Mouse (Mus musculus): ENCODE data around the gene Olfr102.

The Olfr102 gene

DNA sequence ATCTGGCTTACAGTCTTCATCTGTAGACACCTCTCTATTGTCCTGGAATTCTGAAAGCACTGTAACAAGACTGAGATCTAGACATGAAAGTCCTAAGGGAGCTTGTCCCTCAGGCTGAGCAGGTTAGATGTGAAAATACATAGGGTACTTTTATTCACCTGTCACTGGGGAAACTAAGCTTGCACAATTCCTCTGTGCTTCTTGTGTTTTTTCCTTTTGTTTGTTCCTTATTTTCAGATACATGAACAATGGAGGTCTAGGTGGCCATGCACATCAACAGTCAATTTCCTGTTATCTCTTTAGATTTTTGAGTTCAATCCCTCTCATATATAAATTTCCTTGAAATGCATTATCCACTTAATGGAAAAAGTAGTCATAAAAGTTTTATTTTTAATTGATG lies at the start of gene Olfr102:
Olfr102 (minus strand) TSS at position 101 of the 400 bp plus-strand sequence.
- no peak for DNase-seq

DNA sequence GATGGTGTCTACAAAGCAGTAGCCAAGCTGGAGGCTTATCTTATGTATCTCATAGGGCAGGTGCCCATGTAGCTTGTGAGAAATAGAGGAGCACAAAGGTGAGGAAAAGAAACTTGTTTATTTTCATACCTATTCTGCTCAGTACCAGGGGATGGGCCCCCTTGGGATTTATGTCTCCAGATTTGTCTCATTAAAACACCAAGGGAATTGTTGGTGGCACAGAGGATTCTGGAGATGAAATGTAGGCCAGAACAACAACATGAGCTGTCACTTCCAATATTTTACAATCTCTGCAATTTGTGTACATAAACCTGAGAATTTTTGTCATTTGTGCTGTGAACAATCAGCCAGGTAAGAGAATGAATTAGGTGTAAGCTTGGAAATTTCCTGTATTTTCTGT lies 42.4 kb upstream of the Olfr102 start, which contains the start of gene Olfr104-ps:
Olfr104-ps (plus strand) TSS at position 301 of the 400 bp plus-strand sequence.
- no peak for DNase-seq

DNA sequence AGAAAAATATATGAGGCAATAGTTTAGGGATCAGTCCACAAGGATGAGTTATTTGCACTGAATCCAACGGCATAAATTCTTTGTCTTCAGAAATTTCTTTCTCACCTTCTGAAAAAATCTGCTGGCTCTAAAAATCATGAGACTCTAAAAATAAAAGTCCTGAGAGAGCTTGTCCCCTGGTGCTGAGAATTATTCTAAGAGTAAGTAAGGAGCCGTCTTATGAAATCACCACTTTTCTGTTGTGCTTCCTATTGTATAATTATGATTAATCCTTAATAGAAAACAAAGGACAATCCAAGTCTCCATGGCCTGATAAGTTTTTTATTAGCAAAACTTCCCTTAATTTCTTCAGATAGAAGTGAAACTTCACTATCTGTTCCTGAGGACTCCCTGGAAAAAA lies 22.7 kb upstream of the Olfr102 start, which contains the start of gene Olfr103:
Olfr103 (minus strand) TSS at position 101 of the 400 bp plus-strand sequence.
- no peak for DNase-seq

DNA sequence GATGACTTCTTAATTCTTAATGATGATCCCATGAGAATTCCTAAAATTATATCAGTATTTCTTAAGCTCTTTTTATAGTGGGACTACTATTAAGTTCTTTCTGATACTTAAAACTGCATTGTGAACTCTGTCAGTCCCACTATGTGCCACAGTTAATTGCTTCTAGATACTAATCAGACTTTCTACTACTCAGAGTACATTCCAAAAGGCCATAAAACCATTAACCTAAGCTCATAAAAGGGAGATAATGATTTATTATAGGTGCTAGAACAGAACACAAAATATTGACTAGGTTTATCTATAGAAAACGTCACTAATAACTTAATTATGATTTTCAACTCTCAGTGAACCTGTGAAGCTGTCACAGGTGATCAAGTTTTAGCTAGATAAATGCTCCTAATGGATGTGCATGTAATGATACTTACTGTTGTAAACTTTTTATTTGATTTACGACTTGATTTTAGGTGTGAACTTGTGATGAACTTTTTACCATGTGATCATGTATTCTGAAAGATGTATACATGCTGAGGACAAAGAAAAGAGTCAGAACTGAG lies 6.6 kb downstream of the Olfr102 start:
- DNase-seq, result no peak

DNA sequence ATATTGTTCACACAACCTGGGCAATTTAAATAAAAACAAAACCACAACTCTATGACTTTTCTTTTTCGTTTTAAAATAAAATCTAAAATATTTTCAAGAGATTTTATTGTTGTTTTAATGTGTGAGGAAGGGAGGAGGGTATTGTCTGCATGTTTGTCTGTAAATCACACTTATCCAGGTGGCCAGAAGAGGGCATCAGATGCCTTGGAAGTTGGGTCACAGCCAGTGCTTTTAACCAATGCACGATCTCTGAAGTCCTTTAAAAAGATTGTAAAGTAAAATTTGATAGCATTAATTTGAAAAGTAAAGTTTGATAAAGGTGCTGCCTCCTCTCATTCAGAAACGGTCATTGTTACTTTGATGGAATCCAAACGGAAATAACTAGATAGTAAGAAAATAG lies 8.4 kb downstream of the Olfr102 start:
- peak; percentile 1 to 4 for DNase-seq

DNA sequence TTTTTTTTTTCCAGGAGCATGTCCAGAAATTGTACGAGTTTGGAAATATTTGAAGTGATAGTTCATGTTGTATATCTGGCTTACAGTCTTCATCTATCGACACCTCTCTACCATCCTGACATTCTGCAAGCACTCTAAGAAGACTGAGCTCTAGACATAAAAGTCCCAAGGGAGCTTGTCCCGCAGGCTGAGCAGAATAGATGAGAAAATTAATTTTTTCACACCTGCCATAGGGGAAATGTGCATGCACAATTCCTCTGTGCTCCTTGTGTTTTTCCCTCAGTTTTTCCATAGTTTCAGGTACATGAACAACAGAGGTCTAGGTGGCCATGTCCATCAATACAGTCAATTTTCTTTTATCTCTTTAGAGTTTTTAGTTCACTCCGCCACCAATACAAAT lies 12.6 kb downstream of the Olfr102 start, which contains the start of gene Olfr101:
Olfr101 (minus strand) TSS at position 101 of the 400 bp plus-strand sequence.
- DNase-seq, result no peak

DNA sequence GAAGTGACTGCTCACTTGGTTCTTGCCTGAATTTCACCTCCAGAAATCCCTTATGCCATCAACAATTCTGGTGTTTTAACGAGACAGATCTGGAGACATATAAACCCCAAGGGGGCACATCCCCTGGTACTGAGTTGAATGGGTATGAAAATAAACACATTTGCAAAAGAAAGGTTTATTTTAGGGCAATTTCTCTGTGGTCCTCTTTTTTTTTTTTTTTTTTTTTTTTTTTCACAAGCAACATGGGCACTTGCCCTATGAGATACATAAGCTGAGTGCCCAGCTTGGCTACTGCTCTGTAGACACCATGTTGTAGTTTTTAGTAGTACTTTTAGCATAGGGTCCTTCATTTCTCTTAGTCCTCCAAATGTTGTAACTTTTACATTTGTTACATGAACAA lies 33.5 kb downstream of the Olfr102 start, which contains the start of gene Olfr99:
Olfr99 (minus strand) TSS at position 101 of the 400 bp plus-strand sequence.
- no peak for DNase-seq

DNA sequence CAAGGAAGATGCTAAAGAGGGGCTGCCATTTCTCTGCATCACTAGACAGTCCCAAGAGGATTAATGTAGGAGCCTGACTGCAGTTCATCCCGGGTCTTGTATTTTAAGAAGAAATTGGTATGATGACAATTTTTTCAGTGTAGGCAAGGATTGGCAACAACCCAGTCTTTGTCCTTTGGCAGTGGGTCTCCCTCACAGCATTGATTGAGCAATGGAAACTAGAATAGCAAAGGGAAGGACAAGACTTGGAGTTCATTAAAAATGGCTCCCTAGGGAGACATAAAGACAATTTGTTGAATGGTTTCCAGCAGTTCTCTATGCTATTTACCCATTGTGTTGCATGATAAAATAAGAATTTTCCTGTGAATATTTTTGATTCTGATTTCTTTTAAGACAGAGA lies 36.5 kb downstream of the Olfr102 start:
- DNase-seq, result no peak

DNA sequence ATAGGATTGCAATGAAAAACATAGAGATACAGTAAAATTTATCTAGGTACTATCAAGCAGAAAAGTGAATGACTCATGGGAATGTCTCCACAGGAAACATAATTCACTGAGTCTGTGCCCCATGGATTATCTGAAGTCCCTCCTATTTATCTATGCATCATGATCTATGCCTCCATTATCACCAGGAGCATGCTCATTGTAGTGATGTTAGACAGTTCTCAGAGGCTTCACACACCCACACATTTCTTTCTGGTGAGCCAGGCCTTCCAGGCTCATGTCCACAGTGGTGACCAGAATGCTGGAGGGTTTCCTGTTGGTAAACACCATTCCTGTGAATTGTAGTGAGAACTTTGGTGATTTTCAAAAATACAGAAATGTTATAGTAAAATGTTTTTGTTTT lies 40.3 kb downstream of the Olfr102 start:
- DNase-seq, result no peak

DNA sequence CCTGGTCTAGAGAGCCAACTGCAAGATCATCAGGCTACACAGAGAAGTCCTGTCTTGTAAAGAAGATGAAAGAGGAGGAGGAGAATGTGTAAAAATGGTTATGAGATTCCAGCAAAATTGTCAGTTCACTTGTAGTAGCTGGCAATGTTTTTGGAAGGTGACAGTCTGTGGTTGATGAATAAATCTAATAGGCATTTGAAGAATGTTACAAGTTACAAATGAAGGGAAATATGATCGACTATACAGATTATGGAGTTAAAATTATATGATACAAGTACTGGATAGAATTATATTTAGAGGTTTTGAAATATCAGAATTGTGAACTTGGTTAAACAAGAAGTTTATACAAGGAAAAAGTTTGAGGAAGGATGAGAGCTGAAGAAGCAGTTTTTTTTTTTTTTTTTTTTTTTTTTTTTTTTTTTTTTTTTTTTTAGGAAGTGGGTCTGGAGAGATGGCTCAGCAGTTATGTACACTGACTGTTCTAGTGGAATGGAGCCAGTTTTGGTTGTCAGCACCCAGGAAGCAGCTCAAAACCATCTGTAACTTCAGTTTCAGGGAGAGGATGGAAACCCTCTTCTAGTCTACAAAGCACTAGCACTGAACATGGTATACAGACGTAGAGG lies 41.1 kb downstream of the Olfr102 start:
- no peak for DNase-seq

DNA sequence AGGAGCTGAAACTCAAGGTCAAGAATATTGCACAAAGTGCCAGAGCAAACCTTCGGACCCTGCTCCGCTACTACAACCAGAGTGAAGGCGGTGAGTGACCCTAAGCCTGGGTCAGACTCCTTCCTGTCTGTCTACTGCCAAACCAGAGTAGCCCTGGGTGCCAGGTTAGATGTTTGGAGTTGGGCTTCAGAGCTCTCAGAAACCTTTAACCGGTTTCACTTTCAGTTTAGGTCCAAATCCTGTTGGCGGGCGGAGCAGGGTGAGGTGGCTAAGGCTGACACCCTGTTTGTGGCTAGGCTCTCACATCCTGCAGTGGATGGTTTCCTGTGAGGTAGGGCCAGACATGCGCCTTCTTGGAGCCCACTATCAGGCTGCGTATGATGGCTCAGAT lies 46.2 kb downstream of the Olfr102 start:
- DNase-seq, result peak in 1 of 2 experiments; percentile 8

DNA sequence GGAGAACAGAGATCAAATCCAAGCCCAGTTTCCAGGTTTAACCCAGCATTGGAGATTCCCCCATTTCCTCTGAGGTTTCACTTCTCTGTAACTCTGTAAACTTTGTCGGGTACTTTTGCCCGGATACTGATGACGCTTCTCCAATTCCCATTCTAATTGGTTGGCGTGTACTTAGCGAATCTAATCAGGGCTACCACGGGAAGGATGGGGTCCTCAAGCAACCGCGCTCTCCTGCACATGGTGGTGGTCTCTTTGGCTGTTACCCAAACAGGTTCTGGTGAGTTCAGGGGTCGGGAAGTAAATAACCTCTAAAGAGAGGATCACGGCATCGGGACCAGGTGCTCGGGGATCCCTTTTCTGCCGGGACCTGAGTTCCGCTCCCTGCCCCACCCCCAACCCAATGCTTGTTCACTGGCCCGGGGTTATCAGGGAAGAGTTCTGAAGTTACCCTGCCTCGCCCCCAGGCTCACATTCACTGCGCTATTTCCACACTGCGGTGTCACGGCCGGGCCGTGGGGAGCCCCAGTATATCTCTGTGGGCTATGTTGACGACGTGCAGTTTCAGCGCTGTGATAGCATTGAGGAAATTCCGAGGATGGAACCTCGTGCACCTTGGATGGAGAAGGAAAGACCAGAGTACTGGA lies 46.7 kb downstream of the Olfr102 start, which contains the start of gene H2-M3:
H2-M3 (plus strand) TSS at position 163 of the 644 bp plus-strand sequence.
- DNase-seq, result peak; percentile 89 to 91

DNA sequence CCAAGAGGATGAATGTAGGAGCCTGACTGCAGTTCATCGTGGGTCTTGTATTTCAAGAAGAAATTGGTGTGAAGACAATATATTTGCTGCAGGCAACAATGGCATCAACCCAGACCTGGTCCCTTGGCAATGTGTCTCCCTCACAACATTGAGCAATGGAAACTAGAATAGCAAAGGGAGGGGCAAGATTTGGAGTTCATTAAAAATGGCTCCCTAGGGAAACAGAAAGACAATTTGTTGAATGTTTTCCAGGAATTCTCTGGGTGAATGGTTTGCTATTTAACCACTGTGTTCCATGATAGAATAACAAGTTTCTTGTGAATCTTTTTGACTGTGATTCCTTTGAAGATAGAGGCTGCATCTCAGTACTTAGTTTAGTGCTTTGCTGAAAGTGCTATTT lies 53.2 kb downstream of the Olfr102 start, which contains the start of gene Olfr98:
Olfr98 (minus strand) TSS at position 124 of the 400 bp plus-strand sequence.
- DNase-seq, result no peak

All from cerebellum, postnatal 10 days (tissue).